Mouse (Mus musculus): Measurements from ENCODE around the gene Il19. TPM values are rescaled to one million over a fixed set of nuclear protein-coding genes. Genes with fewer than 3 reads are reported as not detected.

Il19 gene
- polyA plus RNA-seq, 1 experiment from 2014 or later, result not detected

DNA sequence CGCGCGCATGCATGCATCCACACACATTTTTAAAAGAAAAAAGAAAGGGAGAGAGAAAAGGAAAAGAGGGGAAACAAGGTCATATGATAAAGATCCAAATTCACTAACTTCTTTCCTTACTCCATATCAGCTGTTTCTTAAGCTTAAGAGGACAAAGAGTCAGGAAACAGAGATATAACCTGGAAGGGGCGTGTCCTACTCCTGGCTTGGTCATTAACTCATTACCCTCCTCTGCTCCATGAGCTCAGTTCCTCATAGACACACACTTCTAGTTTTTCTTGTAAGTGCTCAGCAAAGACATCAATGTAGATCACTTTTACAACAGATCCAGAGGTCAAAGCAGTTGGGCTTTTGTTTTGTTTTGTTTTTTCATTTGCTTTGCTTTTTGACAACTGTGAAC, 2.7 kb downstream of the Il19 start:
- Histone ChIP-seq H3K9ac (ENCODE audit: low read depth, low read length) (no peak overlapping the region), H3K4me1 (ENCODE audit: control insufficient read depth, insufficient read depth, low read depth, low read length) (peaks cover 3% of the 10 kb centered on the region), H3K4me3 (ENCODE audit: low read length) (no peak overlapping the region), H3K36me3 (ENCODE audit: control insufficient read depth, insufficient read depth, low read length) (no peaks in the 10 kb centered on the region), H3K27me3 (replicated peaks; ENCODE audit: control insufficient read depth, insufficient read depth, low read length) (no peaks in the 10 kb centered on the region), H3K4me2 (ENCODE audit: low read length) (no peak overlapping the region), H3K9me3 (ENCODE audit: control insufficient read depth, low read length) (no peaks in the 10 kb centered on the region), H3K27ac (ENCODE audit: low read depth, low read length) (no peak overlapping the region)
- no peak for ATAC-seq
- WGBS, result 95% methylated on average over 4 of the region's 4 CpGs

DNA sequence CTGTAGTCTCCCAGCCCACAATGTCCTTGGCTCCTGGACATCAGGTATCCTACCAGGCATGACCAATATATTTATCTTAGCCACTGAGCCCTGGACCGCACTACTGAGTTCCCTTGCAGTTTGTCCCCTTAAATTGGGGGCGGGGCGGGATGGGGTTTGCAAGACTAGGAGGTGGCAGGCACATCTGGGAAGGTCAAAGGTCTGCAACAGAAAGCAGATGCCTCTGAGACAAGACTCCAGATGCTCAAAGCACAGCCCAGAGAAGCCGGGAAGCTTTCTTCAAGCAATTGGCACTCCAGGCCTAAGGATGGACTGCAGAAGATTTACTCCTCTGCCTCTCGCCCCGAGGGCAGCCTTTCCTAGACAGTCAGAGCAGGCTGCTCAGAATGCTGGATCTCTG, 3.6 kb downstream of the Il19 start:
- no peak overlapping the region for H3K4me3 ChIP-seq (ENCODE audit: low read length)
- WGBS, result 55% methylated on average over 6 of the region's 6 CpGs
- no peak overlapping the region for H3K27ac ChIP-seq (ENCODE audit: low read depth, low read length)
- H3K9me3 ChIP-seq (ENCODE audit: control insufficient read depth, low read length), result no peaks in the 10 kb centered on the region
- no peaks in the 10 kb centered on the region for H3K36me3 ChIP-seq (ENCODE audit: control insufficient read depth, insufficient read depth, low read length)
- no peaks in the 10 kb centered on the region for H3K27me3 ChIP-seq (replicated peaks; ENCODE audit: control insufficient read depth, insufficient read depth, low read length)
- H3K4me1 ChIP-seq (ENCODE audit: control insufficient read depth, insufficient read depth, low read depth, low read length), result no peaks in the 10 kb centered on the region; the same call in 1 of the 2 replicates
- no peak for ATAC-seq
- H3K9ac ChIP-seq (ENCODE audit: low read depth, low read length), result no peak overlapping the region
- no peak overlapping the region for H3K4me2 ChIP-seq (ENCODE audit: low read length)

DNA sequence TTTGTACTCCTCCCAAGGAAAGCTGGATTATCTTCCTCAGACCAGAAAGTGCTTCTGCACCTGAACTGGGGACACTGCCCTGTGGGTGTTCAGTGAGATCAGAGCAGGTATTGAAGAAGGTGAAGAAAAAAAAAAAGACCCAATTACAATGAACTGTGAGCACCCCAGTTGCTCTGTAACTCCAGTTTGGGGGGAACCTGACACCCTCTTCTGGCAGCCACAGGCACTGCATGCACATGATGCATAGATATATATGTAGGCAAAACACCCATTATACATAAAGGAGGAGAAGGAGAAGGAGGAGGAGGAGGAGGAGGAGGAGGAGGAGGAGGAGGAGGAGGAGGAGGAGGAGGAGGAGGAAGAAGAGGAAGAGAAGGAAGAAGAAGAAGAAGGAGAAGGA, 13.4 kb downstream of the Il19 start:
- Histone ChIP-seq H3K4me3 (ENCODE audit: low read length) (no peak overlapping the region), H3K9me3 (ENCODE audit: control insufficient read depth, low read length) (no peaks in the 10 kb centered on the region), H3K9ac (ENCODE audit: low read depth, low read length) (no peak overlapping the region), H3K4me2 (ENCODE audit: low read length) (no peak overlapping the region), H3K27me3 (replicated peaks; ENCODE audit: control insufficient read depth, insufficient read depth, low read length) (no peaks in the 10 kb centered on the region), H3K27ac (ENCODE audit: low read depth, low read length) (no peak overlapping the region), H3K4me1 (ENCODE audit: control insufficient read depth, insufficient read depth, low read depth, low read length) (no peaks in the 10 kb centered on the region), H3K36me3 (ENCODE audit: control insufficient read depth, insufficient read depth, low read length) (no peaks in the 10 kb centered on the region)
- no peak for ATAC-seq

DNA sequence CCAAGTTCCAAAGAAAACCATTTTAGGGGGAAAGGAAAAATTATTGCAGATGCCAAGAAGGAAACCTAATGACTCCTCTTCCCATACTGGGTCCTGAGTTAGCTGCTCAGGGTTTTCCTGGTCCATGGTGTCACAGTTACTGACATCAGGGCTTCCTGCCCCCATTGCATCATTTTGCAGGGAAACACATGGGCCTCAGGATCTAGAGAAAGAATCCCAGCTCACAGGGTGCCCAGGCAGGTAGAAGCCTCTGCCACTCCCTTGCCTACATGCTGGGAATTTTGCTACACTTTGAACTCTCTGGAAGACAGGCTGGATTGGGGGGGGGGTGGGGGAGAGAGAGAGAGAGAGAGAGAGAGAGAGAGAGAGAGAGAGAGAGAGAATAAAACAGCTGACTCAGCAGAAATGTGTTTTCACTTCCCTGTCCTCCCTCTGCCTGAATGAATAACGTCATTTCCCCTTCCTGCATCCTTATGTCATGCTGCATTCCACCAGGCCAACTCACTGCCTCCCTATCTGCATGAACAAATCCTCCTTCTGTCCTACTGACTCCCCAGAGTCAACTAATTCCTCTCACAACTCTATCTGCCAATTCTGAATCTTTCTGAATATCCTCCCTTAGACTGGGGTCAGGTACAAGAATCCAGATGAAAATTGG, 21.5 kb downstream of the Il19 start:
- 23% methylated on average over 1 of the region's 1 CpGs for WGBS

DNA sequence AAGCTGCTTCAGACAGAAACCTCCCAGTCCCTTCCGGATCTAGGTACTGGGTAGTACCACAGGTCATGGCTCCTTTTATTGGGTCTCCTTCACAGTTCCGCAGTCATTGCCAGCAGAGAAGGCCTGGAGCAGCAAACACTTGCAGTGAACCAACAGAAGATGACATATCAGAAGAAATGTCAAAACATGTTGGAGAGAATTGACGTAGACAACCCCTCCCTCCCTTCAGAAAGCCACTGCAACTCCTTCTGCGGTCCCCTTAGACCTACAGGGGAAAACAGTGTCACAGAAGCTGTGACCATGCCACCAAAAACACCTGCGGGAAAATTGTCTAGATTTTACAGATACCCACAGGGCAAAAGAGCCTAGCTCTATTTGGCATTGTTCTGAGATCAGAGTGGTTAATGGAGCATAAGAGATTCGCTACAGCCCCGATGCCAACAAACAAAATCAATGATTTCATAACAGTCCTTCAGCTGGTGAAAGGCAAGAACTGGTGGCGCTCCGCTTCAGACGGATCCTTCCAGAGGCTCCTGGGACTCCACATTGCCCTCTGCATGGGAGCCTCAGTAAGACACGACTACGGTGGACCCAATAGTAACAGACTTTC, 28.4 kb downstream of the Il19 start, which contains the start of gene Il20:
TSS of gene Il20 (minus strand) at position 51 of the 610 bp plus-strand sequence.
- H3K4me1 ChIP-seq (ENCODE audit: control insufficient read depth, insufficient read depth, low read depth, low read length), result no peaks in the 10 kb centered on the region
- no peak for ATAC-seq
- no peaks in the 10 kb centered on the region for H3K27me3 ChIP-seq (replicated peaks; ENCODE audit: control insufficient read depth, insufficient read depth, low read length)
- no peak within 1 kb of the TSS for H3K4me3 ChIP-seq (ENCODE audit: low read length)
- no peaks in the 10 kb centered on the region for H3K36me3 ChIP-seq (ENCODE audit: control insufficient read depth, insufficient read depth, low read length)
- no peak within 1 kb of the TSS for H3K27ac ChIP-seq (ENCODE audit: low read depth, low read length)
- 63% methylated on average over 12 of the region's 12 CpGs for WGBS
- H3K4me2 ChIP-seq (ENCODE audit: low read length), result no peak within 1 kb of the TSS
- H3K9ac ChIP-seq (ENCODE audit: low read depth, low read length), result no peak within 1 kb of the TSS
- H3K9me3 ChIP-seq (ENCODE audit: control insufficient read depth, low read length), result no peaks in the 10 kb centered on the region

More for the DNA sequence above, 21.5 kb downstream of the Il19 start:
- Histone ChIP-seq H3K4me1 (ENCODE audit: control insufficient read depth, insufficient read depth, low read depth, low read length) (no peaks in the 10 kb centered on the region), H3K9me3 (ENCODE audit: control insufficient read depth, low read length) (no peaks in the 10 kb centered on the region), H3K27ac (ENCODE audit: low read depth, low read length) (no peak overlapping the region), H3K4me2 (ENCODE audit: low read length) (no peak overlapping the region), H3K36me3 (ENCODE audit: control insufficient read depth, insufficient read depth, low read length) (no peaks in the 10 kb centered on the region), H3K9ac (ENCODE audit: low read depth, low read length) (no peak overlapping the region), H3K4me3 (ENCODE audit: low read length) (no peak overlapping the region), H3K27me3 (replicated peaks; ENCODE audit: control insufficient read depth, insufficient read depth, low read length) (no peaks in the 10 kb centered on the region)
- no peak for ATAC-seq

DNA sequence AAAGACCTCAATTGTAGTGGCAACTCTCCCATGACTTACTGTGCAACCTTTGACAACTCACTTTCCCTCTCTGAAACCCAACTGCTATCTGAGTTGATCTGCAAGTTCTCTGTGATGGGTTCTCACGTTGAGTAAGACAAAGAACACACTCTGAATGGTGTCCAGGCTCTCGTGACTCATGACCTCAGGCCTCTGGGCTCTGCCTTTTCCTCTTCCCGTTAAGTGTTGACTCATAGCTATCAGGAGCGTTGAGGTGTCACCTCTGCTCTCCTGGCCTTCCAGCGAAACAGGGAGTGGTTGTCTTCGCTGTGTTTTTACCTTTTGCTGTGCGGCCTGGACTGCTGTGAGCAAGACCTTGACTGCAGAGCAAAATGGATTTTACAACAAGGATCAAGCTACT, 37.4 kb downstream of the Il19 start:
- H3K9me3 ChIP-seq (ENCODE audit: control insufficient read depth, low read length), result no peaks in the 10 kb centered on the region
- no peak overlapping the region for H3K4me2 ChIP-seq (ENCODE audit: low read length)
- ATAC-seq, result no peak
- no peaks in the 10 kb centered on the region for H3K27me3 ChIP-seq (replicated peaks; ENCODE audit: control insufficient read depth, insufficient read depth, low read length)
- H3K4me3 ChIP-seq (ENCODE audit: low read length), result no peak overlapping the region
- no peaks in the 10 kb centered on the region for H3K36me3 ChIP-seq (ENCODE audit: control insufficient read depth, insufficient read depth, low read length)
- WGBS, result 87% methylated on average over 7 of the region's 7 CpGs
- no peaks in the 10 kb centered on the region for H3K4me1 ChIP-seq (ENCODE audit: control insufficient read depth, insufficient read depth, low read depth, low read length)
- no peak overlapping the region for H3K27ac ChIP-seq (ENCODE audit: low read depth, low read length)
- no peak overlapping the region for H3K9ac ChIP-seq (ENCODE audit: low read depth, low read length)

DNA sequence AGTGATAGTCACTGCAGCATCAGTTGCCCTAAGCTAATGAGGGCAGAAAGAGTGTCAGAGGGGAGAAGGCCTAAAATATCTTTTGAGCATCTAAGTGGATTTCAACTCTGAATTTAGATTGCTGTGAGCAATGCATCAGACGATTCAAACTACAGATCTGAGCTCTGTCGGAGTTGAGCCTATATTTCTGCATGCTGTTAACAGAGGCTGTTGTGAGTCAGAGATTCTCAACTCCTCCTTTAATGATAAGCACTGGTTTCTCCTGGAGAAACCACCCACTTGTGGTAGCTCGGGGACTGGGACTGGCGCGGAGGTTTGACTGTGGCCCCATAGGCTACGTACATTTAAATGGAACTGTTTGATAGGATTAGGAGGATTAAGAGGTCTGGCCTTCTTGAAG, 45.4 kb downstream of the Il19 start:
- no peaks in the 10 kb centered on the region for H3K36me3 ChIP-seq (ENCODE audit: control insufficient read depth, insufficient read depth, low read length)
- ATAC-seq, result no peak
- H3K4me2 ChIP-seq (ENCODE audit: low read length), result no peak overlapping the region
- H3K4me3 ChIP-seq (ENCODE audit: low read length), result no peak overlapping the region
- no peaks in the 10 kb centered on the region for H3K4me1 ChIP-seq (ENCODE audit: control insufficient read depth, insufficient read depth, low read depth, low read length)
- H3K27ac ChIP-seq (ENCODE audit: low read depth, low read length), result no peak overlapping the region
- WGBS, result 76% methylated on average over 6 of the region's 6 CpGs
- no peaks in the 10 kb centered on the region for H3K9me3 ChIP-seq (ENCODE audit: control insufficient read depth, low read length)
- no peaks in the 10 kb centered on the region for H3K27me3 ChIP-seq (replicated peaks; ENCODE audit: control insufficient read depth, insufficient read depth, low read length)
- no peak overlapping the region for H3K9ac ChIP-seq (ENCODE audit: low read depth, low read length)

DNA sequence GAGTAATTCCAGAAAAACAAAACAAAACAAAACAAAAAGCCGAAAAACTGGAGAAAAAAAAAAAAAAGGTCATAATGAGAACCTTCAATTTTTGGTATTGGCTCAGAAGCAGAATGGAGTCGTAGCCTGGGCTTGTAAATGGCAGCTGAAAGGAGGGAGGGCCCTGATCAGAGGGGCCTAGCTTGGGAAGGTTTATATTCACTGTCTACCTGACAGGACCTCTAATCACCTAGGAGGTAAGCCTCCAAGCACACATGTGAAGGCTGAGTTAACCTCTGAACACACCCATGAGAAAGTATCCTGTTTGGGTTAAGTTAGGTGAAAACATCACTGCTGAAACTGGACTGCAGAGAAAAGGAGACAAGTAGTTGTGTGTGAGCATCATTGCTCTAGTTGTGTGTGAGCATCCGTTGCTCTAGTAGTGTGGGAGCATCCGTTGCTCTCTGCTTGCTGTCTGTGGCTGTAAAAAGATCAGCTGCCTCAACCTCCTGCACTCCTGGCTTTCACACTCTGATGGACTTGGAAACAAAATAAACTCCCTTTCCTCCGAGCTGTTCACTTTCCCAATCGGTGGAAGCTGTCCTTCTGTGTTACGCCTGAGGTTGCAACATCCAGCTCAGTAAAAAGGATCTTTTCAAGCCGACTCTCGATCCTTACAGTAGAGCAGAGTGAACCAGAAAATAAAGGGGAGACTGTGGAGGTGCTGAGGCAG, 46.4 kb downstream of the Il19 start:
- Histone ChIP-seq H3K36me3 (ENCODE audit: control insufficient read depth, insufficient read depth, low read length) (no peaks in the 10 kb centered on the region), H3K27me3 (replicated peaks; ENCODE audit: control insufficient read depth, insufficient read depth, low read length) (no peaks in the 10 kb centered on the region), H3K4me1 (ENCODE audit: control insufficient read depth, insufficient read depth, low read depth, low read length) (no peaks in the 10 kb centered on the region), H3K9ac (ENCODE audit: low read depth, low read length) (no peak overlapping the region), H3K4me3 (ENCODE audit: low read length) (no peak overlapping the region), H3K27ac (ENCODE audit: low read depth, low read length) (no peak overlapping the region), H3K9me3 (ENCODE audit: control insufficient read depth, low read length) (no peaks in the 10 kb centered on the region), H3K4me2 (ENCODE audit: low read length) (no peak overlapping the region)
- 78% methylated on average over 9 of the region's 9 CpGs for WGBS
- no peak for ATAC-seq

DNA sequence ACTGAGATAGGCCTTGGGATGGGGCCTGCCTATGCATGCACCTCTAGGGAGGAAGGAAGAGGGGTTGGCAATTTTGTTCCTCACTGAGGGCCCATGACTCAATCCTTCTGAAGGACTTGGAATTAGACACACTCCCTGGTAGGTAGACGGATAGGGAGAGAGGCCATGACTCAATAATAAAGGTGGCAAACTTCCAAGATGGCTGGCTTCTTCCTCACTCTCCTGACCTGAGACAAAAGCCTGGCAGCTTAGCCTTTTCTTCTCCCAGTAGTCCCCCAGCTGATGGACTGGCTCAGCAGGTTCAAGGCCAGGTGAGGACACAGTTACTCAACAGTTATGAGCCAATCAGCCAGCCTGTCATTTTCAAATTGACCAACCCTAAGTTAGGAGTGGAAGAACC, 47.5 kb downstream of the Il19 start:
- ATAC-seq, result no peak
- Histone ChIP-seq H3K36me3 (ENCODE audit: control insufficient read depth, insufficient read depth, low read length) (no peaks in the 10 kb centered on the region), H3K27me3 (replicated peaks; ENCODE audit: control insufficient read depth, insufficient read depth, low read length) (no peaks in the 10 kb centered on the region), H3K4me2 (ENCODE audit: low read length) (no peak overlapping the region), H3K4me1 (ENCODE audit: control insufficient read depth, insufficient read depth, low read depth, low read length) (no peaks in the 10 kb centered on the region), H3K4me3 (ENCODE audit: low read length) (no peak overlapping the region), H3K9me3 (ENCODE audit: control insufficient read depth, low read length) (no peaks in the 10 kb centered on the region), H3K27ac (ENCODE audit: low read depth, low read length) (no peak overlapping the region), H3K9ac (ENCODE audit: low read depth, low read length) (no peak overlapping the region)
- WGBS, result 52% methylated on average over 1 of the region's 1 CpGs

Measured in hindbrain, embryonic 16.5 days (tissue).